Mouse (Mus musculus) CH12.LX (cell line): ENCODE data around the gene Papss2. TPM values are rescaled to one million over a fixed set of nuclear protein-coding genes. Genes with fewer than 3 reads are reported as not detected.

Source experiments
- DNase-seq: peaks from one replicate; pipeline ENCODE4 v3.0.0-alpha.2; 2013; ENCODE audit errors: extremely low read depth
- H3K27ac ChIP-seq: 2 replicates; pipeline ENCODE4 v1.5.1; 2012; ENCODE audit warnings: low read depth, mild to moderate bottlenecking, control low read depth, moderate library complexity; ENCODE audit not compliant: insufficient read depth
- H3K27me3 ChIP-seq: replicated peaks from 2 replicates; pipeline ENCODE3; 2012; ENCODE audit warnings: inconsistent platforms
- H3K36me3 ChIP-seq, 2 experiments: replicated peaks in 1 of 2; 2 replicates each; pipeline versions ENCODE3 to v1.6.1; 2012; ENCODE audit warnings: inconsistent platforms in 1 of 2, low read length in 1 of 2, mild to moderate bottlenecking in 1 of 2, mixed read lengths in 1 of 2, moderate library complexity in 1 of 2; ENCODE audit not compliant: control insufficient read depth in 1 of 2, insufficient read depth in 1 of 2
- H3K4me1 ChIP-seq, 2 experiments: 2 replicates each; pipeline ENCODE4 v1.6.1; 2012; ENCODE audit warnings: inconsistent platforms in 1 of 2, moderate library complexity in 1 of 2; ENCODE audit not compliant: insufficient read depth in 2 of 2, control insufficient read depth in 1 of 2
- H3K4me2 ChIP-seq: 2 replicates; pipeline ENCODE4 v1.6.1; 2012; ENCODE audit warnings: low read depth, mild to moderate bottlenecking, control low read depth; ENCODE audit not compliant: poor library complexity, insufficient read depth, severe bottlenecking
- H3K4me3 ChIP-seq, 3 experiments: fragments of 150-350 bp in 1 of 3; sonication (generic) in 1 of 3; replicated peaks in 1 of 3; 2 replicates each; pipeline versions ENCODE3 to v1.5.1; 2011 to 2012; ENCODE audit warnings: low read depth in 2 of 3, low read length in 2 of 3, mild to moderate bottlenecking in 2 of 3, moderate library complexity in 2 of 3, control low read depth in 1 of 3, improper control_type of control experiment in 1 of 3, inconsistent platforms in 1 of 3, mixed read lengths in 1 of 3; ENCODE audit not compliant: poor library complexity in 1 of 3
- H3K79me2 ChIP-seq: replicated peaks from 2 replicates; pipeline ENCODE4 v1.6.1; 2012; ENCODE audit warnings: mild to moderate bottlenecking, moderate library complexity; ENCODE audit not compliant: control insufficient read depth, poor library complexity, insufficient read depth, severe bottlenecking; ENCODE audit errors: extremely low read depth
- H3K9ac ChIP-seq: 2 replicates; pipeline ENCODE4 v1.6.1; 2012; ENCODE audit warnings: low read depth, mild to moderate bottlenecking, control low read depth, moderate library complexity; ENCODE audit not compliant: insufficient read depth
- H3K9me3 ChIP-seq: replicated peaks from 2 replicates; pipeline ENCODE3; 2012; ENCODE audit warnings: low read length, inconsistent platforms, mixed read lengths
- CHD2 ChIP-seq: IDR thresholded peaks from 2 replicates; pipeline ENCODE4 v1.6.1; 2011; ENCODE audit warnings: low read length, improper control_type of control experiment
- E2F4 ChIP-seq: IDR thresholded peaks from 2 replicates; pipeline ENCODE4 v1.6.1; 2011; ENCODE audit warnings: low read depth, low read length, improper control_type of control experiment; ENCODE audit not compliant: insufficient replicate concordance
- ETS1 ChIP-seq: conservative IDR thresholded peaks from 2 replicates; pipeline ENCODE4 v1.6.1; 2012; ENCODE audit warnings: low read depth, mild to moderate bottlenecking, inconsistent platforms, low read length, improper control_type of control experiment, moderate library complexity
- HCFC1 ChIP-seq: IDR thresholded peaks from 2 replicates; pipeline ENCODE4 v1.6.1; 2012; ENCODE audit warnings: low read depth, mild to moderate bottlenecking, inconsistent platforms, low read length, improper control_type of control experiment
- IRF4 ChIP-seq: IDR thresholded peaks from 2 replicates; pipeline ENCODE4 v1.6.1; 2014; ENCODE audit warnings: low read depth, mild to moderate bottlenecking, inconsistent platforms, low read length, improper control_type of control experiment
- JUN ChIP-seq: IDR thresholded peaks from 2 replicates; pipeline ENCODE4 v1.6.1; 2011; ENCODE audit warnings: low read depth, mild to moderate bottlenecking, low read length, improper control_type of control experiment, moderate library complexity; ENCODE audit not compliant: insufficient read depth
- MAX ChIP-seq: IDR thresholded peaks from 2 replicates; pipeline ENCODE4 v1.6.1; 2011; ENCODE audit warnings: low read length, improper control_type of control experiment
- MEF2A ChIP-seq: IDR thresholded peaks from 2 replicates; pipeline ENCODE4 v1.6.1; 2014; ENCODE audit warnings: low read depth, mild to moderate bottlenecking, inconsistent platforms, low read length, improper control_type of control experiment, borderline replicate concordance
- POLR2AphosphoS2 ChIP-seq: IDR thresholded peaks from 2 replicates; pipeline ENCODE4 v1.6.1; 2011; ENCODE audit warnings: low read depth, low read length, improper control_type of control experiment
- SMC3 ChIP-seq: IDR thresholded peaks from 2 replicates; pipeline ENCODE4 v1.6.1; 2011; ENCODE audit warnings: low read depth, low read length, improper control_type of control experiment
- TBP ChIP-seq: conservative IDR thresholded peaks from 2 replicates; pipeline ENCODE4 v1.6.1; 2011; ENCODE audit warnings: low read depth, low read length, improper control_type of control experiment
- USF2 ChIP-seq: conservative IDR thresholded peaks from 2 replicates; pipeline ENCODE4 v1.6.1; 2011; ENCODE audit warnings: low read depth, low read length, improper control_type of control experiment
- ZC3H11A ChIP-seq: IDR thresholded peaks from 2 replicates; pipeline ENCODE4 v1.6.1; 2012; ENCODE audit warnings: low read depth, mild to moderate bottlenecking, inconsistent platforms, low read length, improper control_type of control experiment
- ZNF384 ChIP-seq: IDR thresholded peaks from 2 replicates; pipeline ENCODE4 v1.6.1; 2012; ENCODE audit warnings: low read depth, low read length, improper control_type of control experiment, inconsistent platforms
- dilution Hi-C: fragments of 300-500 bp; cut with MboI; formaldehyde crosslinking; loops from 2 replicates; pipeline ENCODE4 v1.14.3; 2020; ENCODE audit warnings: low sequenced_read_pairs; ENCODE audit not compliant: extremely low pct_unique_long_range_greater_than_20kb, extremely low pct_ligation_motif_present
- in situ Hi-C: fragments of 300-500 bp; cut with MboI; formaldehyde crosslinking; loops from 3 replicates; pipeline ENCODE4 v1.14.3; 2019; ENCODE audit warnings: low sequenced_read_pairs, low pct_ligation_motif_present, low pct_unique_long_range_greater_than_20kb, mixed read lengths
- polyA plus RNA-seq: library from polyadenylated mRNA; unstranded; fragments of >175 nt; gene quantifications from 2 replicates; pipeline ENCODE4 v1.2.1, GENCODE M21; 2012; ENCODE audit warnings: low read depth; ENCODE audit not compliant: insufficient read length
- total RNA-seq, 2 experiments: library from RNA; depleted of rRNA; stranded (reverse); fragments of 300-350 nt in 1 of 2; fragments of >200 nt in 1 of 2; gene quantifications; 2 replicates each; pipeline ENCODE4 v1.2.3; 2012 to 2014

The Papss2 gene
- total and polyA plus RNA-seq, 3 experiments: 0.36 to 0.42 (median 0.39) TPM

DNA sequence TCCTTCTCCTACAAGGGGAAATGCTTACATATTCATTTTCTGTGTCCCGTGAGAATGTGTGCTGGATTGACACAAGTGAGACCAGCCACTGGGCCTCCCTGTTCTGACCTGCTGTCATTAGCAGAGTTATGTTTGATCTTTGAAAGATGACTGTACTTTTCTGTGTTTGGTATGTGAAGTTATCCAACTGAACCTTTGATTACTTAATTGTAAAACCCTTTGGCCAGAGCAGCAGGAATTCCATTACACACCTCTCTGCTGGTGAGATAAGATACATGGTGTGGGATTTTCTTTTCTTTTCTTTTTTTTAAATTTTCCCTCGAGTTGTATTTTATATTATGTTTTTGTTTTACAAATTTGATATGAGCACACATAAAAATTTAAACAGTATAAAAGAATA lies 23.4 kb upstream of the Papss2 start:
- Histone ChIP-seq H3K4me1 (no peaks in the 10 kb centered on the region), H3K27me3 (no peaks in the 10 kb centered on the region), H3K4me2 (no peak overlapping the region), H3K4me3 (no peak overlapping the region), H3K79me2 (no peaks in the 10 kb centered on the region), H3K36me3 (no peaks in the 10 kb centered on the region), H3K27ac (no peak overlapping the region), H3K9me3 (no peaks in the 10 kb centered on the region), H3K9ac (no peak overlapping the region)
- DNase-seq: no peak
- dilution Hi-C loops (no loop called here), in situ Hi-C loops (no loop called here)
- TF ChIP-seq IRF4: no peak
- TF ChIP-seq SMC3: no peak
- TF ChIP-seq USF2: no peak
- TF ChIP-seq MEF2A: no peak
- TF ChIP-seq E2F4: no peak

- H3K4me1 ChIP-seq: no peaks in the 10 kb centered on the region
- no peak for DNase-seq
- in situ Hi-C loops: no loop called here
- dilution Hi-C loops: no loop called here
- H3K9ac ChIP-seq: no peak overlapping the region
- no peaks in the 10 kb centered on the region for H3K9me3 ChIP-seq
- H3K27ac ChIP-seq: no peak overlapping the region
- H3K4me3 ChIP-seq: no peak overlapping the region
- no peaks in the 10 kb centered on the region for H3K36me3 ChIP-seq
- H3K79me2 ChIP-seq: no peaks in the 10 kb centered on the region
- no peak overlapping the region for H3K4me2 ChIP-seq
- no peak for TF ChIP-seq MAX
- no peak for TF ChIP-seq MEF2A
- H3K27me3 ChIP-seq: no peaks in the 10 kb centered on the region
Observed at GRCm38 (mm10) chr19:32573259-32573658, 22.3 kb upstream of the Papss2 start.

- Histone ChIP-seq H3K79me2 (no peaks in the 10 kb centered on the region), H3K4me1 (no peaks in the 10 kb centered on the region), H3K9ac (no peak overlapping the region), H3K36me3 (no peaks in the 10 kb centered on the region), H3K4me3 (no peak overlapping the region), H3K4me2 (no peak overlapping the region), H3K27me3 (no peaks in the 10 kb centered on the region), H3K27ac (no peak overlapping the region), H3K9me3 (no peaks in the 10 kb centered on the region)
- TF ChIP-seq POLR2AphosphoS2: no peak
- DNase-seq: no peak
- dilution Hi-C loops: no loop called here
- in situ Hi-C loops: no loop called here
Observed at GRCm38 (mm10) chr19:32574846-32575245, 20.7 kb upstream of the Papss2 start.

GRCm38 (mm10) chr19:32577749-32578148 lies 17.8 kb upstream of the Papss2 start:
- in situ Hi-C loops (no loop called here), dilution Hi-C loops (no loop called here)
- H3K9me3 ChIP-seq: no peaks in the 10 kb centered on the region
- no peaks in the 10 kb centered on the region for H3K4me1 ChIP-seq
- H3K9ac ChIP-seq: no peak overlapping the region
- no peak for DNase-seq
- no peaks in the 10 kb centered on the region for H3K36me3 ChIP-seq
- H3K27ac ChIP-seq: no peak overlapping the region
- no peaks in the 10 kb centered on the region for H3K27me3 ChIP-seq
- H3K4me2 ChIP-seq: no peak overlapping the region
- H3K79me2 ChIP-seq: no peaks in the 10 kb centered on the region
- H3K4me3 ChIP-seq: no peak overlapping the region
- TF ChIP-seq ZC3H11A (no peak), CHD2 (no peak), JUN (no peak), TBP (no peak), ETS1 (no peak), HCFC1 (no peak), ZNF384 (no peak)
